Mouse (Mus musculus): ENCODE data around the gene Hspa14.

DNA sequence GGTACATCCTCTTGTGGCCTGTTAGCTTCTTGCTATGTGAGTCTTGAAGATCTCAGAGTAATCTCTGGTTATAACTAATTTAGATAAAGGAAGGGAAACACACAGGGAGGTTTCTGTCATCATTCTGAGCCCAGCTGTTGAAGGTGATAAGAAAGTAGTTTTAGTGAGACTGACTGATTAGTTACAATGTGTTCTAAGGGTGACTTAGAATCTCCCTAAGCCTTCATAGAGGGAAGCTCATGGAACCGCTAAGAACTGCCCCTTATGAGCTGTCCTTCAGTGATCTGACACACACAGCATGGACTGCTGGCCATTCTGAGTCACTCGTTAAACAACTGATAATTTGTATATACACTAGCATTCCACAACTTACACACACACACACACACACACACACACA lies 33.4 kb upstream of the Hspa14 start:
- TF ChIP-seq CTCF (IDR thresholded peaks at IDR 0.05; ENCODE audit: low read depth, low read length) = no peak
- no peak for TF ChIP-seq POLR2AphosphoS5 (IDR thresholded peaks at IDR 0.05; ENCODE audit: insufficient replicate concordance, low read depth, low read length)
- TF ChIP-seq TAL1 (conservative IDR thresholded peaks at IDR 0.05; ENCODE audit: low read depth, low read length) = no peak
- TF ChIP-seq GATA1 (IDR thresholded peaks at IDR 0.05; ENCODE audit: borderline replicate concordance, low read length) = no peak

All from G1E (cell line).